Mouse (Mus musculus): ENCODE measurements at regions not wholly inside any gene's neighbourhood (a gene's known extent, or its start where the extent isn't known, plus 50 kb on each side); places are given as distances from the start of the nearest gene placed in this dataset.

DNA sequence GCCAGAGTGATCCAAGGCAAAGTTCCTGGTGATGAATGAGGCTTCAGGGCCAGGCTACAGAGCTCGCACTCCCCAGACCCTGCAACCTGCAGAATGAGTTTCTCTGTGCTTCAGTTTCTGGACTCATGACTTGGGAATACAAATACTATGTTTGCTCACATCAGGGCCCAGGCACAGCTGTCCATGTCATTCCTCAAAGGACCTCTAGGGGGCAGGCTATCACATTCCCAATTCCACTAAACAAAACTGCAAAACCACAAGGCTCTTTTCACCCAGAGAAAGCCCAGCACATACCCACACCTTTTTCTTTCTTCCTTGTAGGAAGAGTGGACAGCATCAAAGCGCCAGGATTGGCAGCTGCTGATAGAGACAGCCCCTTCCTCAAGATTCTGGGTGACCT lies 153.7 kb upstream of the Kazn start:
- 46% methylated on average over 2 of the region's 2 CpGs for WGBS
- H3K4me1 ChIP-seq (ENCODE audit: control insufficient read depth, insufficient read depth, low read length) = no peaks in the 10 kb centered on the region
- no peak overlapping the region for H3K27ac ChIP-seq (ENCODE audit: control insufficient read depth, insufficient read depth, low read depth, low read length, poor library complexity)
- H3K4me3 ChIP-seq (replicated peaks; ENCODE audit: control insufficient read depth, low read depth, low read length) = no peak overlapping the region
- TF ChIP-seq CTCF (IDR thresholded peaks at IDR 0.05; ENCODE audit: control insufficient read depth, insufficient read depth, low read length) = 0 out of 2 replicates have a peak, but pooled peaks have one; percentile 8
- TF ChIP-seq POLR2A (IDR thresholded peaks at IDR 0.05; ENCODE audit: borderline replicate concordance, control insufficient read depth, low read depth, low read length) = no peak

DNA sequence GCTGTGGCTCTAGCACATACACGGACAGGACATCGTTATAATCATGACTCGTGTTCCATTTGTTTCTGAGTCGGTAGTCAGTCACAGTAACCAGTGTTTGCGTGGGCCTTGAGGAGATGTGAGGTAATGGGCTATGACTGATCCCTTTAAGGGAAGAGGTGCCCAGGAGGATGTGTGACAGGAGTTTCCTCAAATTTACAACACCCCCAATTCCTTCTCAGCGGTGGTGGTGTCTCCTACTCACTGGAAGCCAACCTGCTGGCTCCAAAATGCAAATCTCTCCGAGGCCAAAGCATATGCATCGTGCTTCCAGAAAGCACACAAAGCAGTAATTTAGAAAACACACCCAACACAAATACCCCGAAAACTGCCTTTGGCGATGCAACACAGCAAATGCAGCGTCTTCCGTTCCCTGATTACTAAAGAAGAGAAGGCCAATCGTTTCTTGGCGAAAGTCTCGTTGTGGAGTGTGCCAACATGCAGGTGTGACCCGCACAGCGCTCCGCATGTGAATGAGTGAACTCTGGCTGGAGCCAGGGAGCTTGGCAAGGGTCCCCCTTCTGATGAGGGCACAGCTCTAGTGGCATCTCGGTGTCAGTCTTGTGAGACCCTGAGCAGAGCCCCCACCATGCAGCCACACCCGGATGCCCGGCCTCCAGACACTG lies 151.5 kb upstream of the Kazn start:
- no peak overlapping the region for H3K27ac ChIP-seq (ENCODE audit: control insufficient read depth, insufficient read depth, low read depth, low read length, poor library complexity)
- H3K4me3 ChIP-seq (replicated peaks; ENCODE audit: control insufficient read depth, low read depth, low read length) = no peak overlapping the region
- TF ChIP-seq CTCF (IDR thresholded peaks at IDR 0.05; ENCODE audit: control insufficient read depth, insufficient read depth, low read length) (no peak), POLR2A (IDR thresholded peaks at IDR 0.05; ENCODE audit: borderline replicate concordance, control insufficient read depth, low read depth, low read length) (no peak)
- WGBS = 76% methylated on average over 21 of the region's 21 CpGs
- H3K4me1 ChIP-seq (ENCODE audit: control insufficient read depth, insufficient read depth, low read length) = no peaks in the 10 kb centered on the region

GRCm38 (mm10) chr4:142388476-142388875 lies 149.3 kb upstream of the Kazn start:
- Histone ChIP-seq H3K4me1 (ENCODE audit: control insufficient read depth, insufficient read depth, low read length) (no peaks in the 10 kb centered on the region), H3K27ac (ENCODE audit: control insufficient read depth, insufficient read depth, low read depth, low read length, poor library complexity) (no peak overlapping the region), H3K4me3 (replicated peaks; ENCODE audit: control insufficient read depth, low read depth, low read length) (no peak overlapping the region)
- 71% methylated on average over 6 of the region's 6 CpGs for WGBS
- no peak for TF ChIP-seq POLR2A (IDR thresholded peaks at IDR 0.05; ENCODE audit: borderline replicate concordance, control insufficient read depth, low read depth, low read length)
- no peak for TF ChIP-seq CTCF (IDR thresholded peaks at IDR 0.05; ENCODE audit: control insufficient read depth, insufficient read depth, low read length)

DNA sequence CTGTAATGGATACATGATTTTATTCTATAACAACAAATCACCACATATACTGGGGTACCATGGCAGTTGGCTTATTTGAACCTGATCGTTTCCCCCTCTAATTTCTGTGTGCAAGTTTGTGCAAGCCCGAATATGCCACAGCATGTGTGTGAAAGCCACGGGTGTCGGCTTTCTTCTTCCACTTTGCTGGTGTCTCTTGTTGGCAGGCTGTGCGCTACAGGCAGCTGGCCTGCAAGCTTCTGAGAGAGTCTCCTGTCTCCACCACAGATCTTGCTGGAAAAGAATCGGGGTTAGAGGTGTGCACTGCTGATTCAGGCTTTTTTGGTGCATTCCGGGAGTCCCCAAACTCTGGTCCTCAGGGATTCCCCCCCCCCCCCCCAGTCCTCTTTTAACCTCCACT lies 142.0 kb upstream of the Kazn start:
- no peak overlapping the region for H3K4me3 ChIP-seq (replicated peaks; ENCODE audit: control insufficient read depth, low read depth, low read length)
- 80% methylated on average over 7 of the region's 7 CpGs for WGBS
- H3K27ac ChIP-seq (ENCODE audit: control insufficient read depth, insufficient read depth, low read depth, low read length, poor library complexity) = no peak overlapping the region
- TF ChIP-seq POLR2A (IDR thresholded peaks at IDR 0.05; ENCODE audit: borderline replicate concordance, control insufficient read depth, low read depth, low read length) = no peak
- no peak for TF ChIP-seq CTCF (IDR thresholded peaks at IDR 0.05; ENCODE audit: control insufficient read depth, insufficient read depth, low read length)
- H3K4me1 ChIP-seq (ENCODE audit: control insufficient read depth, insufficient read depth, low read length) = no peaks in the 10 kb centered on the region

GRCm38 (mm10) chr4:142378452-142378851 lies 139.3 kb upstream of the Kazn start:
- WGBS = 59% methylated on average over 9 of the region's 9 CpGs
- no peak for TF ChIP-seq CTCF (IDR thresholded peaks at IDR 0.05; ENCODE audit: control insufficient read depth, insufficient read depth, low read length)
- TF ChIP-seq POLR2A (IDR thresholded peaks at IDR 0.05; ENCODE audit: borderline replicate concordance, control insufficient read depth, low read depth, low read length) = no peak
- Histone ChIP-seq H3K4me1 (ENCODE audit: control insufficient read depth, insufficient read depth, low read length) (no peaks in the 10 kb centered on the region), H3K4me3 (replicated peaks; ENCODE audit: control insufficient read depth, low read depth, low read length) (no peak overlapping the region), H3K27ac (ENCODE audit: control insufficient read depth, insufficient read depth, low read depth, low read length, poor library complexity) (no peak overlapping the region)

DNA sequence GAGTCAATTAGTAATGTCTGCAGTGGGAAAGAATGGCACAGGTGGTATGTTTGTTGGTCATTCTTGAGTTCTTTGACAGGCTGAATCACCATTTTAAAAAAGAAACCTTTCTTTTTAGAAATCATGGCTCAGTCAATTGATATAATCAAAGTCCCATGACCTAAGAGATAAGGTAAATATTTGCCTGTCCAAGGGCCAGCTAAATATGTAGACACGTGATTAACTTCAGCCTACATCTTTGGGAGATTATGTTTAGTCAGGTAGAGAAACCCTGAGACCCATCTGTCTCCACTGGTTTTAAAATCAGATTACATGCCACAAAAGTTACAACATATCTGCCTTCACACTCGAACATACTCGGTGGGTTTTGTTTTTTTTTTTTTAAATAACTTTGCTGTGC lies 128.6 kb upstream of the Kazn start:
- no peak for TF ChIP-seq POLR2A (IDR thresholded peaks at IDR 0.05; ENCODE audit: borderline replicate concordance, control insufficient read depth, low read depth, low read length)
- TF ChIP-seq CTCF (IDR thresholded peaks at IDR 0.05; ENCODE audit: control insufficient read depth, insufficient read depth, low read length) = no peak

GRCm38 (mm10) chr4:142362071-142362470 lies 122.9 kb upstream of the Kazn start:
- WGBS = 39% methylated on average over 5 of the region's 5 CpGs
- Histone ChIP-seq H3K4me3 (replicated peaks; ENCODE audit: control insufficient read depth, low read depth, low read length) (no peak overlapping the region), H3K27ac (ENCODE audit: control insufficient read depth, insufficient read depth, low read depth, low read length, poor library complexity) (no peak overlapping the region), H3K4me1 (ENCODE audit: control insufficient read depth, insufficient read depth, low read length) (no peaks in the 10 kb centered on the region)
- TF ChIP-seq POLR2A (IDR thresholded peaks at IDR 0.05; ENCODE audit: borderline replicate concordance, control insufficient read depth, low read depth, low read length) (no peak), CTCF (IDR thresholded peaks at IDR 0.05; ENCODE audit: control insufficient read depth, insufficient read depth, low read length) (no peak)

More for the DNA sequence above, 128.6 kb upstream of the Kazn start:
- Histone ChIP-seq H3K4me1 (ENCODE audit: control insufficient read depth, insufficient read depth, low read length) (no peaks in the 10 kb centered on the region), H3K27ac (ENCODE audit: control insufficient read depth, insufficient read depth, low read depth, low read length, poor library complexity) (no peak overlapping the region), H3K4me3 (replicated peaks; ENCODE audit: control insufficient read depth, low read depth, low read length) (no peak overlapping the region)
- 54% methylated on average over 3 of the region's 3 CpGs for WGBS

GRCm38 (mm10) chr4:142358866-142359265 lies 119.7 kb upstream of the Kazn start:
- H3K27ac ChIP-seq (ENCODE audit: control insufficient read depth, insufficient read depth, low read depth, low read length, poor library complexity) = no peak overlapping the region
- WGBS = 72% methylated on average over 13 of the region's 13 CpGs
- no peak overlapping the region for H3K4me3 ChIP-seq (replicated peaks; ENCODE audit: control insufficient read depth, low read depth, low read length)
- TF ChIP-seq CTCF (IDR thresholded peaks at IDR 0.05; ENCODE audit: control insufficient read depth, insufficient read depth, low read length) (no peak), POLR2A (IDR thresholded peaks at IDR 0.05; ENCODE audit: borderline replicate concordance, control insufficient read depth, low read depth, low read length) (no peak)
- H3K4me1 ChIP-seq (ENCODE audit: control insufficient read depth, insufficient read depth, low read length) = no peaks in the 10 kb centered on the region

DNA sequence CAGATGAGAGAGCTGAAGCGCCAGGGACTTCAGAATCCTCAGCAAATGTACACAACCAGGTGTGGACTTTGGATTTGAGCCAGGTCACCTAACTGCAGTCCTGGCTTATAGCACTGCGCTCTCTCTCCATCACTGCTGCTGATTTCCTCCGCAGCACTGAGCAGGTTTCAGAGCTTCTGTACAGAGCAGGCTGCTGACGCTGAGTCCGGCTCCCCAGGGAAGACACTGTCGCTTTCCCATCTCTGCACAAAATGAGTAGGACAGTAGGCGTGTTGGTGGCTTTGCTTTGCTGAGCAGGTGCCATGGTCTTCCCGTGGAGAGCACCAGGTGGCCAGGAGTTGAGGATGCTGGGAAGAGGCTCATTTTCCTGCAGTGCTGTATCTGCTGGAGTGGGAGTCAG lies 116.2 kb upstream of the Kazn start:
- Histone ChIP-seq H3K4me3 (replicated peaks; ENCODE audit: control insufficient read depth, low read depth, low read length) (no peak overlapping the region), H3K27ac (ENCODE audit: control insufficient read depth, insufficient read depth, low read depth, low read length, poor library complexity) (no peak overlapping the region), H3K4me1 (ENCODE audit: control insufficient read depth, insufficient read depth, low read length) (no peaks in the 10 kb centered on the region)
- 84% methylated on average over 8 of the region's 8 CpGs for WGBS
- TF ChIP-seq CTCF (IDR thresholded peaks at IDR 0.05; ENCODE audit: control insufficient read depth, insufficient read depth, low read length) = no peak
- TF ChIP-seq POLR2A (IDR thresholded peaks at IDR 0.05; ENCODE audit: borderline replicate concordance, control insufficient read depth, low read depth, low read length) = no peak
